Mouse (Mus musculus): Measurements from ENCODE around the gene Pebp1.

GRCm38 (mm10) chr5:117314587-117315428, 27.4 kb upstream of the Pebp1 start:
- TF ChIP-seq CTCF (IDR thresholded peaks at IDR 0.05; ENCODE audit: insufficient read depth, low read depth, low read length): no peak
- no peak for TF ChIP-seq POLR2A (IDR thresholded peaks at IDR 0.05; ENCODE audit: insufficient read depth, low read depth, low read length)
